Mouse (Mus musculus) liver, postnatal 0 days (tissue): ENCODE measurements around the gene Rbm44. TPM values are rescaled to one million over a fixed set of nuclear protein-coding genes. Genes with fewer than 3 reads are reported as not detected.
A peak's percentile ranks its signal among the peaks of the same experiment; 100 is the strongest.

Source experiments
- ATAC-seq: fragments of 200-750 bp; cut with Nextera tagmentation; 2 replicates; pipeline ENCODE4 v1.8.0; 2017; ENCODE audit warnings: mild to moderate bottlenecking, moderate library complexity
- DNase-seq: peaks from one replicate; pipeline ENCODE4 v3.0.0-alpha.2; 2016
- H3K27ac ChIP-seq: fragments of 300-500 bp; sonication (generic); 2 replicates; pipeline ENCODE4 v1.5.1; 2014; ENCODE audit warnings: antibody characterized with exemption, moderate library complexity, mild to moderate bottlenecking, low read depth
- H3K27me3 ChIP-seq: fragments of 300-500 bp; sonication (generic); 2 replicates; pipeline ENCODE4 v1.6.1; 2014; ENCODE audit warnings: low read length, control low read depth, mixed read lengths; ENCODE audit not compliant: insufficient read depth
- H3K36me3 ChIP-seq: fragments of 300-500 bp; sonication (generic); replicated peaks from 2 replicates; pipeline ENCODE4 v1.6.1; 2014; ENCODE audit warnings: mild to moderate bottlenecking, control low read depth, low read length, moderate library complexity, mixed read lengths; ENCODE audit not compliant: insufficient read depth
- H3K4me1 ChIP-seq: fragments of 300-500 bp; sonication (generic); 2 replicates; pipeline ENCODE4 v1.6.1; 2014; ENCODE audit warnings: antibody characterized with exemption, mild to moderate bottlenecking, control low read depth; ENCODE audit not compliant: insufficient read depth
- H3K4me2 ChIP-seq: fragments of 300-500 bp; sonication (generic); 2 replicates; pipeline ENCODE4 v1.6.1; 2014; ENCODE audit warnings: low read depth, mild to moderate bottlenecking, low read length, moderate library complexity, mixed read lengths
- H3K4me3 ChIP-seq: fragments of 300-500 bp; sonication (generic); 2 replicates; pipeline ENCODE4 v1.5.1; 2014; ENCODE audit warnings: low read depth, low read length
- H3K9ac ChIP-seq: fragments of 300-500 bp; sonication (generic); replicated peaks from 2 replicates; pipeline ENCODE4 v1.6.1; 2014; ENCODE audit warnings: mild to moderate bottlenecking, moderate library complexity
- H3K9me3 ChIP-seq: fragments of 300-500 bp; sonication (generic); 2 replicates; pipeline ENCODE4 v1.6.1; 2016; ENCODE audit warnings: mild to moderate bottlenecking, control low read depth, low read length, mixed read lengths
- CTCF ChIP-seq: sonication (generic); IDR thresholded peaks from 2 replicates; pipeline ENCODE4 v1.5.1; 2016; ENCODE audit warnings: antibody characterized with exemption, low read depth
- EP300 ChIP-seq: IDR thresholded peaks from 2 replicates; pipeline ENCODE4 v1.6.1; 2016; ENCODE audit warnings: antibody characterized with exemption, low read depth, mild to moderate bottlenecking
- WGBS: fragments of 180-500 bp; shearing (Covaris S2); extraction: QIAGEN DNeasy Blood & Tissue Kit; methylation state at CpG from one replicate; pipeline ENCODE4 v1.1.7; 2014; ENCODE audit not compliant: insufficient replicate concordance; 5-methylcytosine and 5-hydroxymethylcytosine counted together
- polyA plus RNA-seq: library from polyadenylated mRNA; unstranded; fragments of >200 nt; fragmentation: Nextera tagmentation; extraction: Ambion mirVana; gene quantifications from 2 replicates; pipeline ENCODE4 v1.2.1, GENCODE M21; 2015

Gene Rbm44
- polyA plus RNA-seq, 1 experiment from 2014 or later: 0.87 TPM

DNA sequence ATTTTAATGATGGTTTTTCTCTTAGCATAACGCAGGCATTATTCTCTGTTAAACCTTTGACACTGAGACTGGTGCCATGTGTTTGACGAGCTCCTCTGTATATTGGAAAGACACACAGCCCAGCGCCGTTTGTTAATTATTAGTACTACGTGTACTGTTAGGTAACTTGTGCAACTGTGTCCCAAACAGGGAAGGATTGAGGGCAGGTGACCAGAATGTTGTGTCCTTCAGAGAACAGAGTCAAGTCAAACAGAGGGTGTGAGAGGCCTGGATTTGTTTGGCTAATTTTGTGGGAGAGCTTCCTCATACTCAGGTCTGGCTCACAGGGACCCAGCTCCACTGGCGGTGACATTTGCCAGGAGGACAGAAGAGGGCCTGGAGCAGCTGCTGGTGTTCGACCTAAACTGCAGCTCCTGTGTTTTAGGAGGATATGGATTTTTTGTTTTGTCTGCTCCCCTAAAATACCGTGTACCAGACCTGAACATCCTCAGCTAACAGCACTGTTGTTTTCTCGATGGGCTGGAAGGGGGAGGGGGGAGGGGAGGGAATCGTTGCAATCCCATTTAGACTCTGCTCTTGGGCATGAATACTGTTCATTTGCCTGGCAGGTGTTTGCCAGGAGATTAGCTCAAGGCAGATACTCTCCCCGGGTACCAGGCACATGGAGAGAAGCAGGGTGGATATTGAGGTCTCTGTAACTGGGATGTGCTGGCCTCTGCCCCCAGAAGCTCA lies 43.0 kb upstream of the Rbm44 start:
- ATAC-seq (peak; percentile 96), DNase-seq (peak; percentile 55)
- Histone ChIP-seq H3K4me1 (peaks cover 14% of the 10 kb centered on the region), H3K9ac (no peak overlapping the region), H3K27ac (peak overlapping the region; percentile 92), H3K27me3 (no peaks in the 10 kb centered on the region), H3K36me3 (peaks cover 21% of the 10 kb centered on the region), H3K4me3 (no peak overlapping the region), H3K9me3 (no peaks in the 10 kb centered on the region), H3K4me2 (no peak overlapping the region)
- no peak for TF ChIP-seq CTCF
- TF ChIP-seq EP300: peak; percentile 73; the same call in 1 of the 2 replicates
- WGBS: 50% methylated on average over 11 of the region's 11 CpGs

DNA sequence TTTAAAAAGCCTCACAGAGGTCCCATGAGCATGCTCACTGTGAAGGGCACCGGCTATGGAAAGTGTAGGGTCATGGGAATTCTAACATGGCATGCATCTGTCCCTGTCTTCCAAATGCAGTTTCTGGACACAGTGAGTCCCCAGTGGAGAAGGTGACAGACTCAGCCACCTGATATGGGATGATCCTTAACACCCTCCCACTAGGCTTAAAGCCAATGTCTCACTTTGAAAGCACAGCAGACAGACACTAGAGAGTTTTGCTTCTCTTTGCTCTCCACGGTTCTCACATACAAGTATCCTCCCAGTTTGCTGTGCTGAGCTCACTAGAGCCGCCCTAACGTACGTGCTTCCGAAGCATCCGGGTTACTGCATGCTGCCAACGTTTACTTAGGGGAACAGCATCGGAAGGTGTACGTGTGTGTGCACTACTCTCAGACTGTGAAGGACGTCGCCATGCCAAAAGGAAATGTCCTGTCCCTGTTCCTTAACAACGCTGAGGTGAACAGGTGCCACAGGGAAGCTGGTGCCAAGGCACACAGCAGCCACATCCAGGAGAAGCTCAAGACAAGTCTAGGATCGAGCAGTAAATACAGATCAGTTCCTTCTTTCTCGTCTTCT lies 41.4 kb upstream of the Rbm44 start:
- Histone ChIP-seq H3K27me3 (no peaks in the 10 kb centered on the region), H3K27ac (peak overlapping the region; percentile 92), H3K4me1 (peaks cover 9% of the 10 kb centered on the region; the same call in 1 of the 2 replicates), H3K36me3 (peaks cover 30% of the 10 kb centered on the region), H3K9ac (no peak overlapping the region), H3K9me3 (no peaks in the 10 kb centered on the region), H3K4me2 (no peak overlapping the region), H3K4me3 (no peak overlapping the region)
- 76% methylated on average over 15 of the region's 15 CpGs for WGBS
- DNase-seq (no peak), ATAC-seq (no peak)
- TF ChIP-seq CTCF: no peak
- TF ChIP-seq EP300: no peak

DNA sequence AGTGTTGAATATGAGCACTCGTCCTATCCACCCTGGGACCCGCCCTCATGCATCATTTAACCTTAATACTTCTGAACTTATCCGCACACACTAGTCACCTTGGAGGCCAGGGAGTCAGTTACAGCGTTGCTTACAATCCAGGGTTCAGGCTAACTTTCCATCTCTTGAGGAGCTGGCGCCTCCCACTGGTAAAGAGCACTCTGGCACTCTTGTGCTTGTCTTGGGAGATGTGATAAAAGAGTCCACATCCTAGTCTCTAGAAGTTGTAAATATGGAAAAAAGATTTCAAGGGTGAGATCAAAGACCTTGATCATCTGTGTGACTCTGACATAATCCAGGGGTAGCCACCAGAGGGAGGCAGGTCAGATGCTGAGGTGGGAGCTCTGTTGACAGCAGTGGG lies 37.3 kb upstream of the Rbm44 start:
- DNase-seq (no peak), ATAC-seq (no peak)
- TF ChIP-seq CTCF (peak; percentile 42), EP300 (no peak)
- no peaks in the 10 kb centered on the region for H3K27me3 ChIP-seq
- H3K9ac ChIP-seq: no peak overlapping the region
- no peaks in the 10 kb centered on the region for H3K9me3 ChIP-seq
- H3K4me1 ChIP-seq: 0 out of 2 replicates have a peak, but pooled peaks cover 6% of the 10 kb centered on the region
- peaks cover 53% of the 10 kb centered on the region for H3K36me3 ChIP-seq
- 70% methylated on average over 5 of the region's 5 CpGs for WGBS
- no peak overlapping the region for H3K4me3 ChIP-seq
- no peak overlapping the region for H3K4me2 ChIP-seq
- no peak overlapping the region for H3K27ac ChIP-seq

DNA sequence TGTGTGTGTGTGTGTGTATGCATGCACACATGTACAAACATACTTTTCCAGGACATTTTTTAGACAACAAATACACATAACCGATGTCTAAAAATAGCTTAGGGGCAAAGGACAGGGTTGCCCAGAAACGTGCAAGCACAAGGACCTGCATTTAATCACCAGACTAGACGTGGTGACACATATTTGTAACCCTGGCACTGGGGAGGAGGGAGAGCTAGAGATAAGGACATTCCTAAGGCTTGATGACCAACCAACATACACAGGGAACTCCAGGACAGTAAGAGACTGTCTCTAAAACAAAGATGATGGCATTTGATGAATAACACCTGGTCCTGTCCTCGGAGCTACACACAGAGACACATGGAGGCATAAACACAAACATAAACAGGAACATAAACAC lies 35.6 kb upstream of the Rbm44 start:
- DNase-seq: no peak
- H3K9ac ChIP-seq: no peak overlapping the region
- no peaks in the 10 kb centered on the region for H3K27me3 ChIP-seq
- H3K4me1 ChIP-seq: no peaks in the 10 kb centered on the region
- H3K9me3 ChIP-seq: no peaks in the 10 kb centered on the region
- H3K4me2 ChIP-seq: no peak overlapping the region
- H3K36me3 ChIP-seq: peaks cover 65% of the 10 kb centered on the region
- TF ChIP-seq CTCF (no peak), EP300 (no peak)
- 53% methylated on average over 4 of the region's 4 CpGs for WGBS
- ATAC-seq: peak; percentile 17; the same call in 1 of the 2 replicates
- no peak overlapping the region for H3K4me3 ChIP-seq
- H3K27ac ChIP-seq: no peak overlapping the region

DNA sequence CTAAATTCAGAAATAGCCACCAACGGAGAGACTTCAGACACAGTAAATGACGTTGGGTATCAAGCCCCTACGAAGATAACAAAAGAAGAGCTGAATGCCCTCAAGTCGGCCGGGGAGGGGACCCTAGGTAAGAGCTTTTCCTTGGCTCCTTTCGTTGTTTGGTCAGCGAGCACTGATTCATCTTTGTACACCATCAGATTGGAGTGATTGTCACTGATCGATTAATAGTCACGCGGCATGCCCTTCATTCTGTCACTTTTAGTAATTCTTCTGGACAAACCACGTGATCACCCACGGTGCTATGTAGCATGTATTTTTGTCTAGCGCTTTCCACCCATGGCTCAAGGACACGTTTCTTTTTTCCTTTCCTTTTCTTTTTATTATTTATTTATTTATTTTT lies 32.7 kb upstream of the Rbm44 start:
- Histone ChIP-seq H3K4me2 (no peak overlapping the region), H3K9ac (no peak overlapping the region), H3K4me3 (no peak overlapping the region), H3K27me3 (no peaks in the 10 kb centered on the region), H3K27ac (no peak overlapping the region), H3K36me3 (peaks cover 64% of the 10 kb centered on the region), H3K4me1 (no peaks in the 10 kb centered on the region), H3K9me3 (no peaks in the 10 kb centered on the region)
- no peak for DNase-seq
- TF ChIP-seq CTCF (no peak), EP300 (no peak)
- 87% methylated on average over 14 of the region's 14 CpGs for WGBS
- ATAC-seq: no peak

DNA sequence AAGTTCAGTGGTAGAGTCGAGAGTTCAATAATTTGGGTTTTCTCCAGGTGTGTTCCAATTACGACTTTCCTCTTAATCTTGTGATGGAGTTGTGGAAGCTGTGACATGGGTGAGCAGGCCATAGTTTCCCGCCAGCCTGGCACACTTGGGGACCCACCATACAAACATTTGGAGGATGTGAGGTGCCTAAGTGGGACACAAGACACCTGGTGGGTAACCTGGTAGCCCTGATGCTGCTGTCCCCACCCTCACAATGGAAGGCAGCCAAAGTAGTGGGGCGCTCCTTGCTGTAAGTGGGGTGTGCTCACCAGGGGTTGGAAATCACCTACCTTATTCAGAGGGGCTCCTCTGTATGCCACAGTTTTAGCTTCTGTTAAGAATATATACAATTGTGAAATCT lies 32.3 kb upstream of the Rbm44 start:
- DNase-seq: no peak
- TF ChIP-seq CTCF (no peak), EP300 (no peak)
- ATAC-seq: no peak
- Histone ChIP-seq H3K9me3 (no peaks in the 10 kb centered on the region), H3K4me3 (no peak overlapping the region), H3K27ac (no peak overlapping the region), H3K36me3 (peaks cover 62% of the 10 kb centered on the region), H3K9ac (no peak overlapping the region), H3K4me2 (no peak overlapping the region), H3K27me3 (no peaks in the 10 kb centered on the region), H3K4me1 (no peaks in the 10 kb centered on the region)
- 84% methylated on average over 4 of the region's 4 CpGs for WGBS
